Mouse (Mus musculus) cortical plate, adult 2 months (tissue): ENCODE results near the gene Camk2b. TPM values are rescaled to one million over a fixed set of nuclear protein-coding genes. Genes with fewer than 3 reads are reported as not detected.
A peak's percentile ranks its signal among the peaks of the same experiment; 100 is the strongest.
"Not testable (repeated sequence)": the region's sequence is repeated elsewhere in the genome, so short reads cannot be mapped to it uniquely, and the experiment has no call there.

ENCODE experiments used
- H3K27ac ChIP-seq: fragments of 200-500 bp; 2 replicates; pipeline ENCODE4 v1.5.1; 2012; ENCODE audit warnings: low read length, control low read depth, inconsistent platforms; ENCODE audit not compliant: insufficient read depth
- H3K4me1 ChIP-seq: fragments of 200-500 bp; 2 replicates; pipeline ENCODE4 v1.6.1; 2011; ENCODE audit warnings: low read length; ENCODE audit not compliant: control insufficient read depth, insufficient read depth
- H3K4me3 ChIP-seq: fragments of 200-500 bp; 2 replicates; pipeline ENCODE4 v1.5.1; 2011; ENCODE audit warnings: mild to moderate bottlenecking, low read length, control low read depth; ENCODE audit not compliant: insufficient read depth
- CTCF ChIP-seq: fragments of 200-500 bp; IDR thresholded peaks from 2 replicates; pipeline ENCODE4 v1.5.1; 2011; ENCODE audit warnings: mild to moderate bottlenecking, control low read depth, low read length; ENCODE audit not compliant: insufficient read depth; ENCODE audit errors: extremely low read depth
- POLR2A ChIP-seq: fragments of 200-500 bp; IDR thresholded peaks from 2 replicates; pipeline ENCODE4 v1.6.1; 2011; ENCODE audit warnings: mild to moderate bottlenecking, low read length, control low read depth; ENCODE audit not compliant: insufficient read depth; ENCODE audit errors: extremely low read depth
- polyA plus RNA-seq: library from polyadenylated mRNA; depleted of rRNA; stranded (reverse); fragments of >200 nt; gene quantifications from 2 replicates; pipeline ENCODE4 v1.2.3, GENCODE M21; 2012; rRNA removed

Camk2b gene
- polyA plus RNA-seq = 499 and 547 TPM in 2 replicates

GRCm38 (mm10) chr11:6066176-6066575 is at the start of gene Camk2b:
Gene Camk2b (minus strand): TSS chr11:6066362.
- H3K27ac ChIP-seq = peak within 1 kb of the TSS; percentile 98
- peaks cover 13% of the 10 kb centered on the region for H3K4me1 ChIP-seq
- peak within 1 kb of the TSS; percentile 47 for H3K4me3 ChIP-seq
- no peak for TF ChIP-seq POLR2A
- TF ChIP-seq CTCF = no peak

GRCm38 (mm10) chr11:6111734-6112484 is 45.7 kb upstream of the Camk2b start:
- Histone ChIP-seq H3K27ac (no peak overlapping the region), H3K4me1 (peaks cover 4% of the 10 kb centered on the region), H3K4me3 (no peak overlapping the region)
- TF ChIP-seq CTCF = no peak
- TF ChIP-seq POLR2A = no peak

- H3K27ac ChIP-seq = 0 out of 2 replicates have a peak overlapping the region, but pooled peaks have one; percentile 24
Observed at GRCm38 (mm10) chr11:6109990-6110389, 43.8 kb upstream of the Camk2b start.

GRCm38 (mm10) chr11:6108296-6108695 is 42.1 kb upstream of the Camk2b start:
- Histone ChIP-seq H3K4me3 (no peak overlapping the region), H3K27ac (no peak overlapping the region), H3K4me1 (peaks cover 4% of the 10 kb centered on the region)
- TF ChIP-seq CTCF (no peak), POLR2A (no peak)

More at GRCm38 (mm10) chr11:6109990-6110389, 43.8 kb upstream of the Camk2b start:
- no peak for TF ChIP-seq CTCF
- TF ChIP-seq POLR2A = no peak
- Histone ChIP-seq H3K4me3 (no peak overlapping the region), H3K4me1 (peaks cover 4% of the 10 kb centered on the region)

- peaks cover 4% of the 10 kb centered on the region for H3K4me1 ChIP-seq
- H3K4me3 ChIP-seq = no peak overlapping the region
- no peak for TF ChIP-seq CTCF
- H3K27ac ChIP-seq = no peak overlapping the region
Observed at GRCm38 (mm10) chr11:6107722-6108121, 41.6 kb upstream of the Camk2b start.

- H3K4me1 ChIP-seq = peaks cover 2% of the 10 kb centered on the region; the same call in 1 of the 2 replicates
- TF ChIP-seq POLR2A (no peak), CTCF (no peak)
- H3K4me3 ChIP-seq = no peak overlapping the region
- no peak overlapping the region for H3K27ac ChIP-seq
Observed at GRCm38 (mm10) chr11:6104734-6105133, 38.6 kb upstream of the Camk2b start.

GRCm38 (mm10) chr11:6096637-6097036 is 30.5 kb upstream of the Camk2b start:
- not testable (repeated sequence) for H3K4me3 ChIP-seq, H3K27ac ChIP-seq, H3K4me1 ChIP-seq

GRCm38 (mm10) chr11:6086991-6087390 is 20.8 kb upstream of the Camk2b start:
- Histone ChIP-seq H3K4me1 (peaks cover 13% of the 10 kb centered on the region), H3K27ac (peak overlapping the region; percentile 87), H3K4me3 (no peak overlapping the region)
- no peak for TF ChIP-seq CTCF
- TF ChIP-seq POLR2A = peak; percentile 33; the same call in 1 of the 2 replicates

- TF ChIP-seq CTCF = no peak
- no peak for TF ChIP-seq POLR2A
- H3K4me3 ChIP-seq = no peak overlapping the region
- no peak overlapping the region for H3K27ac ChIP-seq
- peaks cover 13% of the 10 kb centered on the region for H3K4me1 ChIP-seq
Observed at GRCm38 (mm10) chr11:6078737-6079136, 12.6 kb upstream of the Camk2b start.

GRCm38 (mm10) chr11:6075618-6076066 is 9.5 kb upstream of the Camk2b start:
- no peak overlapping the region for H3K4me3 ChIP-seq
- no peak overlapping the region for H3K27ac ChIP-seq
- TF ChIP-seq CTCF (no peak), POLR2A (no peak)
- peaks cover 13% of the 10 kb centered on the region for H3K4me1 ChIP-seq
